Mouse (Mus musculus) limb, embryonic 13.5 days (tissue): ENCODE results near the gene Proser3. TPM values are rescaled to one million over a fixed set of nuclear protein-coding genes. Genes with fewer than 3 reads are reported as not detected.

Experiments
- ATAC-seq: fragments of 200-750 bp; cut with Nextera tagmentation; 2 replicates; pipeline ENCODE4 v1.8.0; 2017; ENCODE audit warnings: low read depth, moderate number of reproducible peaks, moderate TSS enrichment; ENCODE audit not compliant: low FRiP score
- H3K27ac ChIP-seq: fragments of 300-500 bp; sonication (generic); 2 replicates; pipeline ENCODE4 v1.5.1; 2015; ENCODE audit warnings: inconsistent platforms, mild to moderate bottlenecking, moderate library complexity
- H3K27me3 ChIP-seq: fragments of 300-500 bp; sonication (generic); 2 replicates; pipeline ENCODE4 v1.6.1; 2015; ENCODE audit warnings: mild to moderate bottlenecking, inconsistent platforms
- H3K36me3 ChIP-seq: fragments of 300-500 bp; sonication (generic); 2 replicates; pipeline ENCODE4 v1.6.1; 2015; ENCODE audit warnings: inconsistent platforms, mild to moderate bottlenecking, moderate library complexity
- H3K4me1 ChIP-seq: fragments of 300-500 bp; sonication (generic); 2 replicates; pipeline ENCODE4 v1.6.1; 2015; ENCODE audit warnings: inconsistent platforms
- H3K4me2 ChIP-seq: fragments of 300-500 bp; sonication (generic); replicated peaks from 2 replicates; pipeline ENCODE4 v1.6.1; 2015; ENCODE audit warnings: inconsistent platforms, mild to moderate bottlenecking, moderate library complexity
- H3K4me3 ChIP-seq: fragments of 300-500 bp; sonication (generic); 2 replicates; pipeline ENCODE4 v1.5.1; 2015; ENCODE audit warnings: moderate library complexity, mild to moderate bottlenecking, inconsistent platforms
- H3K9ac ChIP-seq: fragments of 300-500 bp; sonication (generic); 2 replicates; pipeline ENCODE4 v1.6.1; 2015; ENCODE audit warnings: mild to moderate bottlenecking, inconsistent platforms
- H3K9me3 ChIP-seq: fragments of 300-500 bp; sonication (generic); 2 replicates; pipeline ENCODE4 v1.6.1; 2016; ENCODE audit warnings: inconsistent platforms
- WGBS: fragments of 180-500 bp; shearing (Covaris S2); methylation state at CpG from one replicate; pipeline ENCODE4 v1.1.7; 2015; 5-methylcytosine and 5-hydroxymethylcytosine counted together
- polyA plus RNA-seq: library from polyadenylated mRNA; unstranded; fragments of >200 nt; fragmentation: Nextera tagmentation; extraction: Ambion mirVana; gene quantifications from 2 replicates; pipeline ENCODE4 v1.2.1, GENCODE M21; 2015

Gene Proser3
- polyA plus RNA-seq, 1 experiment from 2014 or later: 13.9 TPM

DNA sequence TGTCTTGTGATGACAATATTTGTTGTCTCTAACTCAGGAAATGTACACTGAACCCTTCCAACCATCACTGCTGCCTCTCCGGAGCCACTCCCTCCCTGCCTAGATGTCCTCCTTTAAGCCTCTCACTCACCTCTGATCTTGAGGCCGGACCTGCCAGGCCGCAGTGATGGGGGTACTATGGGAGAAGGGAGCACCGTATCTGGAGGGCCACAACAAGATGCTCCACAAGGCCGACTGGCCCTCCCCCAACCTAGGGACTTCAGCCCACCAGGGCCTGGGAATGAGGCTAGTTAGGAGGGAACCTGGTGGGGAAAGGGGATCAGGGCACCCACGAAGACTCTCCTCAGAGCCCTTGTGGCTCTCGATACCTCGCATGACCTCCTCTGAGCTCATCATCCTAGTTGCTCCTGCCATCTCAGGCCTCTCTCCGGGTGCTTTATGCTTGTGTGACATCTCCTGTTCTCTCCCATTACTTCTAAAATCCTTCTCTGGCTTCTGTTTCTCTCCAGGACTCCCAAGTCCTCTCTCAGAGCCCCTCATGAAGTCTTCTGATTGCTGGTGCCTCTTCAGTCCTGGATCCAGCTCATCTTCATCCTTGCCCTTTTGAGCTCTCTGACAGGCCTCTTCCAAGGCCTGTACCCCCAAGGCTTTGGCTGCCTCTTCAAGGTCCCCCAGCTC, 39.0 kb upstream of the Proser3 start:
- Histone ChIP-seq H3K4me1 (peaks cover 22% of the 10 kb centered on the region), H3K27ac (no peak overlapping the region), H3K9me3 (no peaks in the 10 kb centered on the region), H3K27me3 (0 out of 2 replicates have a peak, but pooled peaks cover 8% of the 10 kb centered on the region), H3K36me3 (peaks cover 8% of the 10 kb centered on the region), H3K4me3 (no peak overlapping the region), H3K9ac (peak overlapping the region; percentile 45; the same call in 1 of the 2 replicates), H3K4me2 (no peak overlapping the region)
- WGBS: 83% methylated on average over 9 of the region's 9 CpGs
- ATAC-seq: no peak

DNA sequence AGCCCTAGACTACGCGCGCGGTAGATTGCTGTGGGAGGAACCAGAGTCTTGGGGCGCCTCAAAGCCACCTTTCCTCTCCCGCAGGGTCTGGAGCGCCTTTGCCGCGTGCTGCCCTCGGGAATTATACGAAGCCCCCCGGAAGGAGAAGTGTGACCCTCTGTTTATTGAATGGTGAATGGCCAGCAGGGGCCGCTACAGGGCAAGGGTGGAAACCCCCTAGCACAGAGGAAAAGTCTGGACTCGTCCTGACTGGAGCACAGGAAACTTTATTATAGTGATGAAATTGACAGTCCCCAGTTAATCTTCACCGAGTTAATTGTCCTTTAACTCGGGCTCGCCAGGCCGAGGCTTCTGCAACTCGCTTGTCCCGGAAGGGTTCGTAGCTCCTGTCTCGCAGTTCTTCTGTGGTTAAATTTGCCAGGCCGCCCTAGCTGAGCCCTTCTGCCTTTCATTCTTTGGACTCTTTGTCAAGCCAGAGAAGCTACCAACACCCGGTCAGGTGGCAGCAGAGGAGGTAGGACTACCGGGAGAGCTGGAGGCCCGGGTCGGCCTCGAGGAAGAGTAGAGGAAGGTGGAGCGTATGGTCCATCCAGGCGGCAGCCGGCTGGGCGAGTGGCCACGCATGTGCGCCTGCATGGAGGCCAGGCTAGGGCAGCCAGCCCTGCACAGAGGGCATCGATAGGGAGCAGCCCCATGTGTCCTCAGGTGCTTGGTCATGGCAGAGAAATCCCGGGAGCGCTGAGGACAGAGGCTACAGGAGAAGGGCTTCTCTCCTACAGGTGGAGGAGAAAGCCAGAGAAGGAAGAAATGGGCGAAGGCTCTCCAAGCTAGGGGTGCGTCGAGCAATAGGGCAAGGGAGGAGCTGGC, 37.6 kb upstream of the Proser3 start:
- ATAC-seq: peak; percentile 55
- peak overlapping the region; percentile 99 for H3K9ac ChIP-seq
- 24% methylated on average over 40 of the region's 40 CpGs for WGBS

DNA sequence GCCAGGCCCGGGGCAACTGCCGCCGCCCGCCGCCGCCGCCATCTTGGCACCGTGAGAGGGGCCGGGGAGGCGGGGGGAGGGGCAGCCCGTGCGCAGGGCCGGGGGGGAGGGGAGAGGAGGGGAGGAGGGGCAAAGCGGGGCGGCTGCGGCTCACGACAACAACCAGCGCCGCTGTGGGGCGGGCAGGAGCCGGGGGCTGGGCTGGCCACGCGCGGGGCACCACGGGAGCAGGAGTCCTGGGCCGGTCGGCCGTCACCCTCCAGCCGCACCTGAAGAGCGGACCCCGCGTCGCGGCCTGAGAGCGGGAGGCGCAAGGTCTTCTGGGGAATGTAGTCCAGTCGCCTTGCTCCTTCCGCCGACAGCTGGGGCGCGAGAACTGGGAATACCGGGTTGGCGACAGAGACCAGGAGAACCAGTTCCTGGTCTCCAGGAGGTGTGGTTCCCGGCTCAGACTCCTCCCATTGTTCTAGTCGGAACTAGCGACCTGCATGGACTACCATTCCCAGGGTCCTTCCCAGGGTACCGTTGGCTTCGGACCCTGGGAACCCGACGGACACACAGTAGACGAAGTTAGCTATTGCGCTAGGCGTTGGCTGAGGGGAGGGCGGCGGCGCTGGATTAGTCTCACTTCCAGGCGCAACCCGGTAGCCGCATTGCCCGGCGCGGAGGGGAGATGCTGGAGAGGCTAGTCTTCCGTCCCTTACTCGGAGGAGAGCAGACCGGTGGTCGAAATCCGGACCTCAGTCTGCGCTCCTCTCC, 36.8 kb upstream of the Proser3 start, which contains the start of gene Kmt2b:
Gene Kmt2b, minus strand, starts transcription at position 51 of the 759 bp plus-strand sequence.
- 2% methylated on average over 59 of the region's 68 CpGs for WGBS

More for the DNA sequence above, 37.6 kb upstream of the Proser3 start:
- H3K4me3 ChIP-seq: peak overlapping the region; percentile 97
- H3K4me2 ChIP-seq: peak overlapping the region; percentile 76
- peaks cover 22% of the 10 kb centered on the region for H3K36me3 ChIP-seq
- 0 out of 2 replicates have a peak, but pooled peaks cover 5% of the 10 kb centered on the region for H3K27me3 ChIP-seq
- H3K9me3 ChIP-seq: no peaks in the 10 kb centered on the region
- H3K4me1 ChIP-seq: peaks cover 22% of the 10 kb centered on the region
- H3K27ac ChIP-seq: peak overlapping the region; percentile 93

DNA sequence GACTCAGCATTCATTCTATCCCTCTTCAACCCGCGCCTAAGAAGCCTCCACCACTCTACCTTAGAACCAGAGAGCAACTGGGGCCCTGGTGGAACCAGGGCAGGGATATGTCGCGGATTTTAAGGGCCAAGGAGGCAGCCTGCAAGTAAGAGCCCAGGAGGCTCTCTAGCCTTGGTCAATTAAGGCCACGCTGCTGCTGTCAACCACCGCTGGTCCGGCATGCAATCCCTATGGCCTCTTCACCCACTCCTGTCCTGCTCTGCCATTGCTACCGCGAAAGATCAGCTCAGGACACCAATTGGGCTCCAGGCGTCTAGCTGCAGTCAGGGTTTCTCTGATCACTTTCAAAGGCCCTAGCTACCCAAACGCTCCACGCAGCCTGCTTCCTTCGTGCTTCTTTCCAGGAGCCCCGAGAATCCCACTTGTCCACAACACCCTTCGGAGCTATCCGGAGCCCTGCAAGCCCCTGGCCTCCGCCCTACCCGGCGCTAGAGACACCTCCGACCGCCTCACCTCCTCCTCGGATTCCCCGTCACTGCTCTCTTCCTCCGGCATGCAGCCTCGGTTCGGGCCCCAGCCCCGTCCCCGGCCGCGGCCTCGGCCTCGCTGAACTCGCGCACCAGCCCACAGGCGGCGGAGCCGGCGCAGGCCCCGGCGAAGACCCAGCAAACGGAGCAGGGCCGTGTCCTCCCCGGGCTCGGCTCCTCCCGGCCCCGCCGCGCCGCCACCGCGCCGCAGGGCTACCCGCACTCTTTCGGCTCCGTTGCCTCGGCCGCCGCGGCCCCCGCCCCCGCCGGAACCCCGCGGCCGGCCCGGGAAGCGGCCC, 36.0 kb upstream of the Proser3 start:
- WGBS: under 1% methylated on average over 44 of the region's 67 CpGs
- peak; percentile 22 for ATAC-seq

More for the DNA sequence above, 36.8 kb upstream of the Proser3 start, which contains the start of gene Kmt2b:
- H3K4me2 ChIP-seq: peak within 1 kb of the TSS; percentile 96
- H3K27ac ChIP-seq: peak within 1 kb of the TSS; percentile 93
- H3K27me3 ChIP-seq: 0 out of 2 replicates have a peak, but pooled peaks cover 2% of the 10 kb centered on the region
- H3K4me1 ChIP-seq: peaks cover 22% of the 10 kb centered on the region
- peak within 1 kb of the TSS; percentile 97 for H3K4me3 ChIP-seq
- ATAC-seq: peak; percentile 96
- H3K36me3 ChIP-seq: peaks cover 30% of the 10 kb centered on the region
- H3K9me3 ChIP-seq: no peaks in the 10 kb centered on the region
- H3K9ac ChIP-seq: peak within 1 kb of the TSS; percentile 99

DNA sequence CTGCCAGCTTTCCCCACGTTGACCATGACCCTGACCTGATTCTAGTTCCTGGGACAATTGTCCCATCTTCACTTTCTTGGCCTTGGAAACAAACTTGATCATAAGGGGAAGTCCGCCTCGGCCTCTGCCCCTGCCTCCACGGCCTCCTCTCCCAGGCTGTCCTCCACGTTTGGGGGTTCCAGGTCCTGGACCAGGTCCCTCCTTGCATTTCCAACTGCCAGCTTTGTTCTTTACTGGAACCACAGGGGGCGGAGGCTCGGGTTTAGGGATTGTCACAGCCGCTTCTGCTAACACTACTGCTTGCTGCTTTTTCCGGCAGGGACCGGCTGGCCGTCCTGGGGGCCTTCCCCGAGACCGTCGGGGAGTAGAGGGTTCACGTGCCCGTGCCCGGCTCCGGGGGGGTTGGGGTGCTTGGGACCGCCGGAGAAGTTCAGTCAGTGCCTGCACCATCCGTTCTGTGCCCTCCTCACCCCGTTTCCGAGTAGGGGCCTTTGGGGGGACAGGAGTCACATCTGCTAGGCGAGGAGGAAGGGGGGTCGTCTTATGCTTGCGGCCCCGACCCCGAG, 34.4 kb upstream of the Proser3 start:
- WGBS: 90% methylated on average over 28 of the region's 28 CpGs
- ATAC-seq: no peak
- no peaks in the 10 kb centered on the region for H3K9me3 ChIP-seq
- H3K4me2 ChIP-seq: peak overlapping the region; percentile 96
- peaks cover 53% of the 10 kb centered on the region for H3K36me3 ChIP-seq
- H3K27ac ChIP-seq: no peak overlapping the region
- no peaks in the 10 kb centered on the region for H3K27me3 ChIP-seq
- peak overlapping the region; percentile 99 for H3K9ac ChIP-seq
- H3K4me3 ChIP-seq: peak overlapping the region; percentile 97
- peaks cover 22% of the 10 kb centered on the region for H3K4me1 ChIP-seq

More for the DNA sequence above, 36.0 kb upstream of the Proser3 start:
- Histone ChIP-seq H3K9ac (peak overlapping the region; percentile 99), H3K27ac (peak overlapping the region; percentile 93), H3K4me2 (peak overlapping the region; percentile 96), H3K9me3 (no peaks in the 10 kb centered on the region), H3K4me3 (peak overlapping the region; percentile 97), H3K27me3 (0 out of 2 replicates have a peak, but pooled peaks cover 2% of the 10 kb centered on the region), H3K36me3 (peaks cover 38% of the 10 kb centered on the region), H3K4me1 (peaks cover 22% of the 10 kb centered on the region)

DNA sequence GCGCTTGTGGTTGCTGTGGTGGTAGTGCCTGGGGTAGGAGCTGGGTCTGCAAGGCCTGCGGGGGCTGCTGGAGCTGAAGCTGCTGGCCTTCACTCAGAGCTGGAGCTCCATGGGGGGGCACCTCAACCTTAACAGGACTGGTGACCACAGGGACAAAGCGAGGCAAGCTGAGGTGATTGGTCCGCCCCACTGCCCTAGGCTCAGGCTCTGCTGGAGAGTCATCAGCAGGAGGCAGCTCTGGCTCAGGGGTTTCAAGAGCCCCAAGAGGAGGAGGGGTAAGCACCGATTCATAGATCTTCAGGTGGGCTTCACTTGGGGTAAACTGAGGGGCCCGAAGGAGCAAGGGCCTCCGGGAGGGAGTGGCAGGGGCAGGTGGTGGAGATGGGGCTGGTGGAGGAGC, 33.1 kb upstream of the Proser3 start:
- WGBS: 93% methylated on average over 7 of the region's 7 CpGs
- peaks cover 67% of the 10 kb centered on the region for H3K36me3 ChIP-seq
- no peak overlapping the region for H3K4me2 ChIP-seq
- no peak overlapping the region for H3K27ac ChIP-seq
- H3K9ac ChIP-seq: no peak overlapping the region
- ATAC-seq: no peak
- no peaks in the 10 kb centered on the region for H3K27me3 ChIP-seq
- peaks cover 20% of the 10 kb centered on the region for H3K4me1 ChIP-seq
- no peaks in the 10 kb centered on the region for H3K9me3 ChIP-seq
- no peak overlapping the region for H3K4me3 ChIP-seq

DNA sequence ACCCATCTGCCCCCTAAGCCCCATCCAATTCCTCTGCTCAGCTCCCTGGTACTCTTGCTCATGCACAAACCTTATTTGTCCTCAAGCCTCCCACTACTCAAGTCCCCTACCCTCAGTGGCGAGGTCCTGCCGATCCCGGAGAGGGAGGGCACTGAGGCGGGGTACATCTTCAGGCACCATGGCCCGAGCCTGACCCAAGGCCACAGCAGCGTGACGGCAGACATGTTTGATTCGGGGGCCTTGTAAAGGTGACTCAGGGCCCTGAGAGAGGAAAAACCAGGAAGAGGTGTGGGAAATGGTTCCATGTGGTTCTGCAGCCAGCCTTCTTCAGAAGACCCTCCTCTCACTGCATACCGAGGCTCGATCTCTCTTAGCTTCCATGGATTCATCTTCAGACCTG, 32.2 kb upstream of the Proser3 start:
- Histone ChIP-seq H3K4me3 (no peak overlapping the region), H3K4me1 (peaks cover 13% of the 10 kb centered on the region), H3K27me3 (no peaks in the 10 kb centered on the region), H3K9me3 (no peaks in the 10 kb centered on the region), H3K36me3 (peaks cover 75% of the 10 kb centered on the region), H3K27ac (no peak overlapping the region), H3K4me2 (no peak overlapping the region), H3K9ac (no peak overlapping the region)
- 94% methylated on average over 10 of the region's 10 CpGs for WGBS
- ATAC-seq: no peak

DNA sequence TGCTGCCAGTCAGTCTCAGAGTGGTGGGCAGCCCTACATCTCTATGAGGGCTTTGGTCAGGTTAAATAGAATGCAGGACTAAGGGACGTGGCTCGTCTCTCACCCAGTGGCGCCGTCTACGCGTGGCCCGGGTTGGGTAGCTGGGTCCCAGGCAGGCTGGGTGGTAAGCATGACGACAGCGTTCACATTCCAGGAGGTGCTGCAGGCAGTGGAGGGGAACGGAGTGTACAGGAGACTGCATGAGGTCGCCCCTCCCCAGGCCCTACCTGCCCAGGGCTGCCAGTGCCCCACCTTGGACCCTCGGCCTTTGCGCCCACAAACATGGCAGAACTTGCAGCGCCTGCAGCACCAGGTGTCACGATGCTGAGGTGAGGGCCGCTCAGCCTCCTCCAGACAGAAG, 29.4 kb upstream of the Proser3 start:
- Histone ChIP-seq H3K27ac (no peak overlapping the region), H3K27me3 (no peaks in the 10 kb centered on the region), H3K9me3 (no peaks in the 10 kb centered on the region), H3K4me2 (no peak overlapping the region), H3K4me3 (no peak overlapping the region), H3K36me3 (peaks cover 100% of the 10 kb centered on the region), H3K9ac (no peak overlapping the region), H3K4me1 (peaks cover 1% of the 10 kb centered on the region)
- WGBS: 94% methylated on average over 16 of the region's 16 CpGs
- no peak for ATAC-seq

DNA sequence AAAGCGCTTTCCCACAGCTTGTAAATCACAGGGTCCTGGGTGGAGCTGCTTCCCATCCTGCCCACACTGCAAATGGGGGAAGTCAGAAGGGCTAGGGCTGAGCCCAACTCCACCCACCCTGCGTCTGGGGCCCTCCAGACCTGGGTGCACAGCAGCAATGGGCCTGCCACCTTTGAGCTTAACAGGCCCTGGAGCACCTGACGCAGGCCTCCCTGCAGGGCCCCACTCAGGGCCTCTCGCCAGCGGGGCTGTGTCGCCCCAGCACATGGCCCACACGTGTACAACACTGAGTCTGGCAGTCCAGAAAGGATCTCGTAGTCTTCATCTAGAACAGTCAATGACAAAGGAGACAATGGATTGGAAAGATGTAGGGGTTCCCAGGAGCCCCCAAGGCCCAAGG, 27.9 kb upstream of the Proser3 start:
- WGBS: 92% methylated on average over 8 of the region's 8 CpGs
- no peak overlapping the region for H3K27ac ChIP-seq
- H3K9ac ChIP-seq: no peak overlapping the region
- no peaks in the 10 kb centered on the region for H3K4me1 ChIP-seq
- H3K27me3 ChIP-seq: no peaks in the 10 kb centered on the region
- no peaks in the 10 kb centered on the region for H3K9me3 ChIP-seq
- ATAC-seq: no peak
- no peak overlapping the region for H3K4me2 ChIP-seq
- H3K4me3 ChIP-seq: no peak overlapping the region
- peaks cover 100% of the 10 kb centered on the region for H3K36me3 ChIP-seq

DNA sequence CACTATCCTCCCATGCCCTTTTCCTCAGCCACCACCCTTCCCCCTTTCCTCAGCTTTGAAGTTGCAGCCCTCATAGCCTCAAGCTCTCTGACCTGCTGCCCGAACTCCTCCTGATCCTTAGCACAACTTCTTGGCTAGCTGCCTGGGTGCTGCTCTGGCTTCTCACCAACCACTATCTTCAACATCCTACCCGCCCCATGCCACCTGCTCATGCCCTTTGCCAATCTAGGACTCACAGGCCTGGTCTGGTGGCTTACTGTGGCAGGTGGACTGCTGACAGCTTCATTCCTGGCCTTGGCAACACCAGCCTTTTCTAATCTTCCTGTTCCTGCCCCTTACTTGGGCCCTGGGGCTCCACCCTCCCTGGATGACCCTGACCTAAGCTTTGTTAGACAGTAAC, 20.9 kb upstream of the Proser3 start:
- H3K4me3 ChIP-seq: no peak overlapping the region
- no peak overlapping the region for H3K9ac ChIP-seq
- no peaks in the 10 kb centered on the region for H3K27me3 ChIP-seq
- ATAC-seq: no peak
- H3K9me3 ChIP-seq: no peaks in the 10 kb centered on the region
- H3K4me2 ChIP-seq: no peak overlapping the region
- H3K4me1 ChIP-seq: no peaks in the 10 kb centered on the region
- 87% methylated on average over 2 of the region's 2 CpGs for WGBS
- H3K36me3 ChIP-seq: peaks cover 97% of the 10 kb centered on the region
- H3K27ac ChIP-seq: no peak overlapping the region

DNA sequence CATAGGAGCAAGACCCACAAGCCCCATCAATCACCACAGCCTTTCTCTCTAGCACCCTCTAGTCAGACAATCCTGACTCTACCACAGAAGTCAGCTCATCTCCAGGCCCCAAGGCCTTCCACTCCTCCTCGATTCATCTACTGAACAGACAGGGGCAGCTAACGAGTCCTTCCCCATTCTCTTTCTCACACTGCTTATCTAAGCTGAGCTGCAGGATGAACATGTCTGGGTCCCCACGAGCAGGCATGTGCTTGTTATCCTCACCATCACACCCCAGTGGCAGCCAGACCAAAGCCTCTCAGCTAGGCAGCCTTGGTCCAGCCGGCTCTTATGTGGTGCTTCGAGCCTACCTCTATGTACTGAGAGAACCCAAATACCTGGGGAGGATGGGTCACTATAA, 20.3 kb upstream of the Proser3 start:
- Histone ChIP-seq H3K9me3 (no peaks in the 10 kb centered on the region), H3K27ac (no peak overlapping the region), H3K27me3 (no peaks in the 10 kb centered on the region), H3K4me1 (no peaks in the 10 kb centered on the region), H3K4me3 (no peak overlapping the region), H3K4me2 (no peak overlapping the region), H3K36me3 (peaks cover 95% of the 10 kb centered on the region), H3K9ac (no peak overlapping the region)
- 91% methylated on average over 5 of the region's 5 CpGs for WGBS
- ATAC-seq: no peak
